Mouse (Mus musculus) ES-Bruce4 (cell line): ENCODE results near the gene Ephb4.

Experiments
- CTCF ChIP-seq: IDR thresholded peaks from one replicate; pipeline ENCODE4 v1.8.1; 2011; ENCODE audit warnings: low read depth, low read length
- EP300 ChIP-seq: IDR thresholded peaks from 2 replicates; pipeline ENCODE4 v1.6.1; 2011; ENCODE audit warnings: low read depth, low read length; ENCODE audit not compliant: insufficient read depth
- POLR2A ChIP-seq: IDR thresholded peaks from one replicate; pipeline ENCODE4 v1.8.1; 2011; ENCODE audit warnings: low read length; ENCODE audit not compliant: insufficient read depth

- no peak for TF ChIP-seq CTCF
- no peak for TF ChIP-seq POLR2A
- no peak for TF ChIP-seq EP300
Measured at GRCm38 (mm10) chr5:137343869-137344268, 6.0 kb upstream of the Ephb4 start.
